8 mouse cellular contexts compared by ENCODE assay signal in genomic region chr19:61151372-61151700, GRCm38 (mm10). TPM values are rescaled to one million over a fixed set of nuclear protein-coding genes. Genes with fewer than 3 reads are reported as not detected.
DNase-seq lines count a peak whose midpoint lies in the region; ATAC-seq and TF ChIP-seq lines count a peak whose summit lies in the region.

No protein-coding gene starts in this region.

- TF ChIP-seq POLR2A in brain, embryonic 14.5 days (IDR thresholded peaks at IDR 0.05; ENCODE audit: borderline replicate concordance, extremely low read depth, insufficient read depth, insufficient read length, poor library complexity, severe bottlenecking), result no peak

- H3K4me1 ChIP-seq in heart, embryonic 14.5 days (ENCODE audit: control insufficient read depth in 2 of 2, insufficient read depth in 2 of 2, low read length in 2 of 2), result no peaks in the 10 kb centered on the region
- H3K4me1 ChIP-seq in hindbrain, embryonic 12.5 days, result peaks cover 9% of the 10 kb centered on the region
- no peaks in the 10 kb centered on the region for H3K4me1 ChIP-seq in limb, embryonic 13.5 days
- peaks cover 8% of the 10 kb centered on the region; the same call in 1 of the 2 replicates for H3K4me1 ChIP-seq in midbrain, embryonic 14.5 days (ENCODE audit: control insufficient read depth, insufficient read depth, low read length)

- H3K27me3 ChIP-seq in heart, embryonic 14.5 days (ENCODE audit: control insufficient read depth, insufficient read depth, low read length), result no peaks in the 10 kb centered on the region
- peaks cover 9% of the 10 kb centered on the region for H3K27me3 ChIP-seq in hindbrain, embryonic 12.5 days
- H3K27me3 ChIP-seq in limb, embryonic 13.5 days, result peaks cover 20% of the 10 kb centered on the region
- H3K27me3 ChIP-seq in midbrain, embryonic 14.5 days (ENCODE audit: control insufficient read depth, insufficient read depth, low read length), result no peaks in the 10 kb centered on the region

- H3K4me3 ChIP-seq in heart, embryonic 14.5 days (ENCODE audit: control insufficient read depth in 1 of 2, insufficient read depth in 1 of 2, low read depth in 1 of 2, low read length in 2 of 2), result peak overlapping the region; percentile 45 to 60
- H3K4me3 ChIP-seq in hindbrain, embryonic 12.5 days, result peak overlapping the region; percentile 38
- peak overlapping the region; percentile 43 for H3K4me3 ChIP-seq in limb, embryonic 13.5 days
- H3K4me3 ChIP-seq in midbrain, embryonic 14.5 days (replicated peaks; ENCODE audit: low read depth, low read length), result peak overlapping the region; percentile 36

- no peak for DNase-seq in heart, adult 8-10 months (ENCODE audit: low spot score)
- peak; percentile 31 for DNase-seq in brain, embryonic 14.5 days (ENCODE audit: low read depth)
- peak; percentile 27 for DNase-seq in midbrain, embryonic 14.5 days
- peak; percentile 10 to 16 for DNase-seq in thymus, postnatal 36 days
- no peak for DNase-seq in layer of hippocampus, adult 11-12 months (ENCODE audit: low spot score)

- no peaks in the 10 kb centered on the region for H3K36me3 ChIP-seq in heart, embryonic 14.5 days (ENCODE audit: control insufficient read depth, insufficient read depth, low read length)
- H3K36me3 ChIP-seq in hindbrain, embryonic 12.5 days, result no peaks in the 10 kb centered on the region
- no peaks in the 10 kb centered on the region for H3K36me3 ChIP-seq in limb, embryonic 13.5 days
- H3K36me3 ChIP-seq in midbrain, embryonic 14.5 days (ENCODE audit: control insufficient read depth, insufficient read depth, low read length), result no peaks in the 10 kb centered on the region

- 7% methylated on average over 8 of the region's 8 CpGs for WGBS in heart, embryonic 14.5 days
- 9% methylated on average over 8 of the region's 8 CpGs for WGBS in hindbrain, embryonic 12.5 days
- WGBS in limb, embryonic 13.5 days, result 8% methylated on average over 8 of the region's 8 CpGs
- 8% methylated on average over 8 of the region's 8 CpGs for WGBS in midbrain, embryonic 14.5 days

- peak overlapping the region; percentile 84 for H3K4me2 ChIP-seq in heart, embryonic 14.5 days (ENCODE audit: low read length)
- H3K4me2 ChIP-seq in hindbrain, embryonic 12.5 days (replicated peaks), result peak overlapping the region; percentile 82
- peak overlapping the region; percentile 73 for H3K4me2 ChIP-seq in limb, embryonic 13.5 days (replicated peaks)
- peak overlapping the region; percentile 69 for H3K4me2 ChIP-seq in midbrain, embryonic 14.5 days (ENCODE audit: low read length)

- ATAC-seq in heart, embryonic 14.5 days (ENCODE audit: insufficient number of reproducible peaks, insufficient read depth, low FRiP score, low read depth), result no peak
- ATAC-seq in hindbrain, embryonic 12.5 days (ENCODE audit: low FRiP score), result peak; percentile 54
- ATAC-seq in limb, embryonic 13.5 days (ENCODE audit: low FRiP score, low read depth), result peak; percentile 36; the same call in 1 of the 2 replicates
- 0 out of 2 replicates have a peak, but pooled peaks have one; percentile 17 for ATAC-seq in midbrain, embryonic 14.5 days (ENCODE audit: low FRiP score, low TSS enrichment)

- no peak overlapping the region for H3K27ac ChIP-seq in heart, embryonic 14.5 days (replicated peaks in 1 of 2; ENCODE audit: control insufficient read depth in 1 of 2, insufficient read depth in 1 of 2, low read depth in 2 of 2, low read length in 2 of 2)
- no peak overlapping the region for H3K27ac ChIP-seq in hindbrain, embryonic 12.5 days
- no peak overlapping the region for H3K27ac ChIP-seq in limb, embryonic 13.5 days
- no peak overlapping the region for H3K27ac ChIP-seq in midbrain, embryonic 14.5 days (replicated peaks; ENCODE audit: low read depth, low read length)

- H3K9ac ChIP-seq in heart, embryonic 14.5 days (ENCODE audit: low read length), result peak overlapping the region; percentile 66
- peak overlapping the region; percentile 54; the same call in 1 of the 2 replicates for H3K9ac ChIP-seq in hindbrain, embryonic 12.5 days
- H3K9ac ChIP-seq in limb, embryonic 13.5 days, result peak overlapping the region; percentile 55
- H3K9ac ChIP-seq in midbrain, embryonic 14.5 days (replicated peaks; ENCODE audit: low read length), result peak overlapping the region; percentile 37; the same call in 1 of the 2 replicates

- H3K9me3 ChIP-seq in heart, embryonic 14.5 days (ENCODE audit: control insufficient read depth, low read length), result 0 out of 2 replicates have a peak, but pooled peaks cover 2% of the 10 kb centered on the region
- H3K9me3 ChIP-seq in hindbrain, embryonic 12.5 days (replicated peaks), result no peaks in the 10 kb centered on the region
- H3K9me3 ChIP-seq in limb, embryonic 13.5 days, result no peaks in the 10 kb centered on the region
- no peaks in the 10 kb centered on the region for H3K9me3 ChIP-seq in midbrain, embryonic 14.5 days (ENCODE audit: control insufficient read depth, low read length)

- no peak for TF ChIP-seq CTCF in brain, embryonic 14.5 days (IDR thresholded peaks at IDR 0.05; ENCODE audit: borderline replicate concordance, extremely low read depth, insufficient read depth, insufficient read length)

RNA-seq across cellular contexts. Expression of gene Zfp950, which starts 10.7 kb away (rescaled TPM):
- polyA plus RNA-seq in heart, embryonic 14.5 days (2014; fragmentation: Nextera tagmentation; extraction: Ambion mirVana), result 36.7 and 38.7 TPM in 2 replicates
- 10 to 100 TPM in 2 of 4 experiments, 1 to 10 TPM in 2; 5.4 to 15.5 (median 9.2) TPM for total RNA-seq in heart, adult 8-10 months (2022)
- 21.1 and 22.1 TPM in 2 replicates for polyA plus RNA-seq in brain, embryonic 14.5 days (2012; rRNA removed)
- 40.9 and 45.3 TPM in 2 replicates for polyA plus RNA-seq in hindbrain, embryonic 12.5 days (2016; fragmentation: Nextera tagmentation; extraction: Ambion mirVana)
- 61.7 and 68.4 TPM in 2 replicates for polyA plus RNA-seq in limb, embryonic 13.5 days (2015; fragmentation: Nextera tagmentation; extraction: Ambion mirVana)
- 42.6 and 48.6 TPM in 2 replicates for polyA plus RNA-seq in midbrain, embryonic 14.5 days (2014; fragmentation: Nextera tagmentation; extraction: Ambion mirVana)

RNA-seq across cellular contexts. Expression of gene Gm7102, which starts 24.8 kb away (rescaled TPM):
- 0.23 TPM in 1 of 2 replicates, not detected in the other for polyA plus RNA-seq in heart, embryonic 14.5 days (2014; fragmentation: Nextera tagmentation; extraction: Ambion mirVana)
- total RNA-seq in heart, adult 8-10 months (2022), result not detected
- 0.04 and 0.07 TPM in 2 replicates for polyA plus RNA-seq in brain, embryonic 14.5 days (2012; rRNA removed)
- not detected in 2 replicates for polyA plus RNA-seq in hindbrain, embryonic 12.5 days (2016; fragmentation: Nextera tagmentation; extraction: Ambion mirVana)
- 0.22 TPM in 1 of 2 replicates, not detected in the other for polyA plus RNA-seq in limb, embryonic 13.5 days (2015; fragmentation: Nextera tagmentation; extraction: Ambion mirVana)
- 0.15 TPM in 1 of 2 replicates, not detected in the other for polyA plus RNA-seq in midbrain, embryonic 14.5 days (2014; fragmentation: Nextera tagmentation; extraction: Ambion mirVana)

RNA-seq across cellular contexts. Expression of gene Gm6020, which starts 32.4 kb away (rescaled TPM):
- polyA plus RNA-seq in heart, embryonic 14.5 days (2014; fragmentation: Nextera tagmentation; extraction: Ambion mirVana), result not detected in 2 replicates
- total RNA-seq in heart, adult 8-10 months (2022), result not detected
- not detected in 2 replicates for polyA plus RNA-seq in brain, embryonic 14.5 days (2012; rRNA removed)
- polyA plus RNA-seq in hindbrain, embryonic 12.5 days (2016; fragmentation: Nextera tagmentation; extraction: Ambion mirVana), result not detected in 2 replicates
- not detected in 2 replicates for polyA plus RNA-seq in limb, embryonic 13.5 days (2015; fragmentation: Nextera tagmentation; extraction: Ambion mirVana)
- not detected in 2 replicates for polyA plus RNA-seq in midbrain, embryonic 14.5 days (2014; fragmentation: Nextera tagmentation; extraction: Ambion mirVana)

Comparison
In these comparisons a context has a peak if more than half of its experiments do, and no peak if none do; other contexts are left out.
1. DNase-seq: peak in brain, embryonic 14.5 days (single experiment), midbrain, embryonic 14.5 days (single experiment) and thymus, postnatal 36 days (2 of 2); none in heart, adult 8-10 months (single experiment) and layer of hippocampus, adult 11-12 months (single experiment).
2. Peak in every context shown above with its lines, with median percentiles within 50 percentile points of each other: H3K4me2 ChIP-seq, H3K4me3 ChIP-seq and H3K9ac ChIP-seq.